Mouse (Mus musculus) ZHBTc4 (cell line): ENCODE data around the gene Mpzl2.

Experiments used
- DNase-seq: peaks from one replicate; pipeline ENCODE4 v3.0.0-alpha.2; 2011; ENCODE audit warnings: low read depth, low spot score

Gene Mpzl2

DNA sequence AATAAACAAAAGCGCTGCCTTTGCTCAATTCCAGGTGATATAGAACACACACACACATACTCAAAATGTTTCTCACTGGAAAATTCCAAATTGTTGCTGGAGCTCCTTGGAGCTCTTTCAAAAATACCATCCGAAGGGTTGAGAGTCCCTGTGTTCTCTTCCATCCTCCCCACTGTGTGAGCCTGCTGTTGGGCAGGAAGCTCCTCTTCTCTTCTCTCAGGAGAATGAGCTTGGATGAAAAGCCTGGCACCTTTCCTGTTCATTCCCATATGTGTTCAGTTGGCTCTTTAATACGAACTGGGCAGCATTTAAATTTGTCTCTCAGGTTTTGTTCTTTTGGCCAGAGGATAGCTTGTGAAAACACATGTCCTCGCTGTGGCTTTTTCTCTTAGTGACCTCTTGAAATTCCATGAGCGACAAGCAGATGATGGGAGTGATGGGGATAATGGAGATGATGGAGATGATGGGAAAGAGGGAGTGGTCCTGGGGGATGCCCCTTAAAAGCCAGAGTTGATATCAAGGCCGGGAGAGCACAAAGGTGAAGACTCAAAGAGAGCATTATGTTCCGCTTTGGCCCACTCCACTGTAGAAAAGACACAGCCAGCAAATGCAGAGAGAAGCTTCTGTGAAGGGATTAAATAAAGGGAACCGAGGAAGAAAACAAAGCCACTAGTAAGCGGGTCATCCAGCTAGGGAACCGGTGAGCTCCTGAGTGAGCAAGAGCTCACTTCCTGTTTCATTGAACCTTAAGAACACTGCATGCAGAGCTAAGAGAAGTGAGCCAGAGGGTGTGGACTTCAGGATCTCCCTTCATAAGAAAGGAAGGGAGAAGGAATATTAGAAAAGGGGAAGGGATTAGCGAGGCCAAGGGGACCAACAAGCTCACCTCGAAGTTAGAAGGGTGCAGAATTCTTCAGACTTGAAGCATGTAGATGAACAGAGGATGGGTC, 46.4 kb downstream of the Mpzl2 start:
- no peak for DNase-seq

- DNase-seq, result no peak
Measured at GRCm38 (mm10) chr9:45088040-45088439, 48.4 kb downstream of the Mpzl2 start.

- no peak for DNase-seq
Measured at GRCm38 (mm10) chr9:45090811-45091210, 51.2 kb downstream of the Mpzl2 start.

GRCm38 (mm10) chr9:45092641-45093040, 53.0 kb downstream of the Mpzl2 start:
- DNase-seq, result no peak

DNA sequence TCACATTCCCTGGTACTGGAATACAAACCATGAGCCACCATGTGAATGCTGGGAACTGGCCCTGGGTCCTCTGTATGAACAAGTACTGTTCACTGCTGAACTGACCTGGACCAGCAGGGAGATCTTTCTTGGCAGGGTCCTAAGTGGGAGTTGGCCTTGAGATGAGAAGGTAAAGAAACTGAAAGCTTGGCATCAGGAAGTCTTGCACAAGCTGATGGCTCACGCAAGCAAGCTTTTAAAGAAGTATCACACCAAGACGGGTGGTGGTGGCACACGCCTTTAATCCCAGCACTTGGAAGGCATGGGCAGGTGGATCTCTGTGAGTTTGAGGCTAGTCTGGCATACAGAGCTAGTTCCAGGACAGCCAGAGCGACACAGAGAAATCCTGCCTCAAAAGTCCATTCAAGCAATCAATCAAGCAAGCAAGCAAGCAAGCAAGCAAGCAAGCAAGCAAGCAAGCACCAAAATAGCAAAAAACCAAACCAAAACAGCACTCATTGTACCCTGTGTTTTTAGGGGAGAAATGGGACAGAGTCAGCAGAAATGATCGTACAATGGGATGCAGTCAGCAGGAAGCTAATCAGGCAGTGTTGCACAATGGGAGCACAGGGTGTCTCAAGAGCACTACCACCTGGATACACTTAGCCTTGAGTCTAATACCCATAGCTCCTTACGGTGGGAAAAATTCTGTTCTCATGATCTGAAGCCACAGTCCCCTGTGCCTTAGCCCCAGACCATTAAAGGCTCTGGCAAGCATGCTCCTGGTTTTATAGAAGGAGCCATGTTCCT, 55.7 kb downstream of the Mpzl2 start:
- DNase-seq, result no peak

GRCm38 (mm10) chr9:45097877-45098276, 58.3 kb downstream of the Mpzl2 start:
- DNase-seq, result peak; percentile 65

- no peak for DNase-seq
Measured at GRCm38 (mm10) chr9:45098426-45098825, 58.8 kb downstream of the Mpzl2 start.

DNA sequence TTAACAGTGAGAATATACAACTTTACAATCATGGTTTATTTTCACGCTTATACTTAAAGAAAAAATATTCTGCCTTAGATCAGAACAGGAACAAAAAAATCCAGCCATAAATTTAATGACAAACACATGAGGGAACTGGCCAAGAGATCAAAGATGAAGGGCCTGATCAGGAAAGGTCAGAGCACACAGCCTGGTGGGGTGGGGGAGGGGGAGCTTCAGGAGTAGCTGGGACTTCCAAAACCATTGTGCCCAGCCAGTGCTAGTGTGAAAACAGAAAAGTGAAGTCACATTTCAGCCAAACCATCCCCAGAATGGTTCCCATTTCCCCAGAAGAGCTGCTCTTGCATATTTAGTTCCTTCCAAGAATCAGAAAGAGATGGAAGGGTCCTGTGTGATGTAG, 62.9 kb downstream of the Mpzl2 start:
- no peak for DNase-seq

DNA sequence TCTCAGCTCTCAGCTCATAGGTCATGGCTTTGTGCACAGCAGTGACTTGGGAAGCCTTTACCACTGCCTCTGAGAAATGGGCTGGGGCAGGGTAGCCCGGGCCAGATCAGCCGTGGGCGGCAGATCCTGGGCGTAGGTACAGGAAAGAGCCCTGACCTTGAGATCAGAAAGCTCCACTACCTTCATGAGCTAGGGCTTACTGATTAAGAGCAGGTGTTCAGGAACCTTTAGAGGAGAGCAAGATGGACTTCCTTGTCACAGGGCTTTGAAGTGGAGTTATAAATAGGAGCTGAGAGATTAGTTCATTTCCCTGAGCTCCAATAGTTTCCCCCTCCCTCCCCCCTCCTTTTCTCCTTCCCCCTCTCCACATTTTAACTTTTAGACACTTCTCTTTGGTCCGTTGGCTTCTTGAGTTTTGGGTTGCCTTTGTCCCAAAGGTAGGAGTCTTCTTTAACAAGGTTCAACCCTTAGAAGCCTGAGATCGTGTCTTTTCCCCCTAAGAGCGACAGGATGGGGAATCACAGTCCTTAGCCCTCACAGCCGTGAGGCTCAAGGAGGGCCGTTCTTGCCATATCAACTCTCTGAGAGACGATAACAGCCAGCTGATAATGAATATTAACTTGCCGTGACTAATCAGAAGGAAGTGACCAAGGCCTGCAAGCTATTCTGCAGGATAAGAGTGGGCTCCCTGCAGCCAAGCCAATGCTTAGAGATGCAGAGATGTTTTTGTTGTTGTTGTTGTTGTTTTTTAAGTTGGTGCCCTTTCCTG, 63.8 kb downstream of the Mpzl2 start:
- DNase-seq, result peak; percentile 46
